Mouse (Mus musculus) natural killer cell, adult 2 months (primary cell): ENCODE data around the gene Nnmt.

Source experiments
- DNase-seq, 2 experiments: peaks; one replicate each; pipeline ENCODE4 v3.0.0; 2022; ENCODE audit warnings: low spot score in 2 of 2

The Nnmt gene

DNA sequence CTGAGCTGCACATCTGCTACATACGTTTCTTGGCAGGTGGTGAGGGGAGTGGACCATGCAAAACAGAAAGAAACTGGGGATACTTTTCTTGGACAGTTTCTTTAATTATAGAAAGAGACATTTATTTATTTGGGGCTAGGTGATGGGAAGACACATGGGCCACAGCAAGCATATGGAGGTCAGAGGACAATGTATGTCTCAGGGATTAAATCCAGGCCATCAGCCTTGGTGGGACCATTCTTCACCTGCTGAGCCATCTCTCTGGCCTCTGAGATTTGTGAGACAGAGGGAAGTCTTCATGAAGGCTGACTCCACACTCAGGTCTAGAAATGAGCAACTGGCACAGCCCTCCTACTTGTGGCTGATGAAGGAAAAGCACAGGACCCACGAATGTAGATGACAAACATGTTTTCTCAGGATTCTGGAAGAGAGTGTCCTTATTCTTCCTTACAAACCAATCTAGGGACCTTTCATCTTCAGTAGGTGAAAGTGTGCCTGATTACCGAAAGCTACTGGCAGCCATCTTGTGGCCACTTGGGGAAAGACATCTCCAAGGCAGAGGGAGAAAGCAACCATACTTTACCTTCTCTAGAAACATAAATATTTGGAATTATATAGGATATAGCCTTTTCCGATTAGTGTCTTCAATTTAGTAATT lies 45.3 kb downstream of the Nnmt start:
- peak in 1 of 2 experiments; percentile 51 for DNase-seq

DNA sequence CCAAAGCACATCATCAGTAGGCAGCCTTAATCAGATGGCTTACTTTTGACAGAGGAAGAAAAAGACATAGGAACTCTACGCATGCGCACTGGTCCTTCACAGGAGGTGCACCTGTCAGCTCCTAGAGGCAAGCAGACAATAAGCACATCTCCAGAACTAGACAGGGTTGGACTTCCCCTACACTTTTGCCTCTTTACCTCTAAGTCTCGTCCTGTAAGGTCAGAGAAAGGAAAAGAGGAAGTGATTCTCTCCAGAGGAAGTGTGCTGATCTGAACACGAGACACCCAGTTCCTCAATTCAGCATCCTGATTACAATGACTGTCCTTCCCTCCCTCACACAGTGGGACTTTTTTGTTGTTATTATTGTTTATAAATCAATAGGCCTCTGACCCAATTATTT lies 46.3 kb downstream of the Nnmt start:
- DNase-seq: peak; percentile 11 to 81

DNA sequence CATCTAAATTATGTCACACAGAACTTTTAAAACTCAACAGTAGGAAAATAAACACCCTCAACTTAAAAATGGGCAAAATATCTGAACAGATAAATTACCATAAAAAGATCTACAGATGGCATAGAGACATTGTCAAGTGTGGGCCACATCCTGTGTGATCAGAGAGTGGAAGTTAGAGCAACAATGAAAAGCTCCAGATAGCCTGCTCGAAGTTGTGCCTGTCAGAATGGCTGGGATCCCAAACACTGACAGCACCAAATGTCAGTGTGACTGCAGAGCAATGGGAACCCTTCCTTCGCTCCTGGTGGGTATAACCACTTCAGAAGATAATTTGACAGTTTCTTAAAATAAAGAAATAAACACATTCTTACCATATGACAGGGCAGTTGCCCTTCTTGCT lies 55.9 kb downstream of the Nnmt start:
- no peak for DNase-seq

DNA sequence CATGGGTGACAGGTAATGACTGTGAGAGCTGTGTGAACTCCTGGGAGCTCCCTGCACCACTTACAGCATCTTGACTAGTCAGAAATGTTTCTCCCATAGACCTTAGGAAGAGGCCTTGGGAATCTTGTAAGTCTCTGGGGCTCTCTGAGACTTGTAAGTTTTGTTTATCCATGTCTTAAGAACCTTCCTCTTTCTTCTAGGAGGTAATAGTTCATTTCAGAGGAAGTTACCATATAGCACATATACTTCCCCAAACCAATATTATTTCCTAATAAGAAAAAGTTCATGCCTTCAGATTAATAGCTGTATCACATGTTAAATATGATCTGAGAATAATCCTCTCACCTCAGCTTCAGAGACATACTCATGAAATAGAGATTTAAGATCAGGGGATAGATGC lies 57.7 kb downstream of the Nnmt start:
- DNase-seq: no peak
